Mouse (Mus musculus): ENCODE measurements around the gene Pacs2. TPM values are rescaled to one million over a fixed set of nuclear protein-coding genes. Genes with fewer than 3 reads are reported as not detected.

The Pacs2 gene
- polyA plus RNA-seq, 1 experiment from 2014 or later, result 9.6 TPM

GRCm38 (mm10) chr12:112991444-112991843 is 22.9 kb upstream of the Pacs2 start:
- peaks cover 38% of the 10 kb centered on the region for H3K4me1 ChIP-seq
- peak overlapping the region; percentile 52; the same call in 1 of the 2 replicates for H3K27ac ChIP-seq
- WGBS (ENCODE audit: insufficient replicate concordance), result 17% methylated on average over 2 of the region's 2 CpGs
- no peak overlapping the region for H3K4me2 ChIP-seq
- H3K4me3 ChIP-seq, result no peak overlapping the region
- peaks cover 68% of the 10 kb centered on the region for H3K36me3 ChIP-seq
- H3K9ac ChIP-seq, result no peak overlapping the region
- no peaks in the 10 kb centered on the region; the same call in 1 of the 2 replicates for H3K9me3 ChIP-seq (replicated peaks)
- peak; percentile 40; the same call in 1 of the 2 replicates for ATAC-seq
- H3K27me3 ChIP-seq (replicated peaks), result no peaks in the 10 kb centered on the region

GRCm38 (mm10) chr12:112994153-112994552 is 20.2 kb upstream of the Pacs2 start:
- Histone ChIP-seq H3K27ac (no peak overlapping the region), H3K9me3 (replicated peaks) (no peaks in the 10 kb centered on the region; the same call in 1 of the 2 replicates), H3K4me2 (no peak overlapping the region), H3K4me3 (no peak overlapping the region), H3K36me3 (peaks cover 63% of the 10 kb centered on the region), H3K9ac (no peak overlapping the region), H3K4me1 (peaks cover 58% of the 10 kb centered on the region), H3K27me3 (replicated peaks) (no peaks in the 10 kb centered on the region)
- WGBS (ENCODE audit: insufficient replicate concordance), result 66% methylated on average over 4 of the region's 4 CpGs
- no peak for ATAC-seq

GRCm38 (mm10) chr12:112999569-113000293 is 14.6 kb upstream of the Pacs2 start:
- WGBS (ENCODE audit: insufficient replicate concordance), result under 1% methylated on average over 55 of the region's 56 CpGs
- no peak for ATAC-seq
- H3K4me3 ChIP-seq, result peak overlapping the region; percentile 91
- peak overlapping the region; percentile 98 for H3K27ac ChIP-seq
- H3K9me3 ChIP-seq (replicated peaks), result no peaks in the 10 kb centered on the region; the same call in 1 of the 2 replicates
- 0 out of 2 replicates have a peak, but pooled peaks cover 7% of the 10 kb centered on the region for H3K27me3 ChIP-seq (replicated peaks)
- H3K36me3 ChIP-seq, result peaks cover 31% of the 10 kb centered on the region
- peaks cover 41% of the 10 kb centered on the region for H3K4me1 ChIP-seq
- peak overlapping the region; percentile 92 for H3K4me2 ChIP-seq
- peak overlapping the region; percentile 94 for H3K9ac ChIP-seq

GRCm38 (mm10) chr12:113000294-113001132 is 13.8 kb upstream of the Pacs2 start, which contains the start of gene Brf1:
Brf1 (minus strand) TSS chr12:113000704.
- H3K9ac ChIP-seq, result peak within 1 kb of the TSS; percentile 94
- peak; percentile 96 for ATAC-seq
- no peaks in the 10 kb centered on the region; the same call in 1 of the 2 replicates for H3K9me3 ChIP-seq (replicated peaks)
- peak within 1 kb of the TSS; percentile 98 for H3K27ac ChIP-seq
- under 1% methylated on average over 96 of the region's 96 CpGs for WGBS (ENCODE audit: insufficient replicate concordance)
- peaks cover 41% of the 10 kb centered on the region for H3K4me1 ChIP-seq
- H3K36me3 ChIP-seq, result peaks cover 25% of the 10 kb centered on the region
- H3K4me3 ChIP-seq, result peak within 1 kb of the TSS; percentile 91
- H3K27me3 ChIP-seq (replicated peaks), result 0 out of 2 replicates have a peak, but pooled peaks cover 7% of the 10 kb centered on the region
- H3K4me2 ChIP-seq, result peak within 1 kb of the TSS; percentile 92

- peak overlapping the region; percentile 98 for H3K27ac ChIP-seq
- WGBS (ENCODE audit: insufficient replicate concordance), result 5% methylated on average over 5 of the region's 5 CpGs
Observed at GRCm38 (mm10) chr12:113001133-113001474, 13.2 kb upstream of the Pacs2 start.

GRCm38 (mm10) chr12:113002667-113003066 is 11.6 kb upstream of the Pacs2 start:
- H3K4me2 ChIP-seq, result no peak overlapping the region
- 0 out of 2 replicates have a peak, but pooled peaks cover 11% of the 10 kb centered on the region for H3K27me3 ChIP-seq (replicated peaks)
- peaks cover 30% of the 10 kb centered on the region for H3K4me1 ChIP-seq
- no peak overlapping the region for H3K4me3 ChIP-seq
- no peak overlapping the region for H3K27ac ChIP-seq
- no peak overlapping the region for H3K9ac ChIP-seq
- 26% methylated on average over 2 of the region's 2 CpGs for WGBS (ENCODE audit: insufficient replicate concordance)
- ATAC-seq, result no peak
- no peaks in the 10 kb centered on the region for H3K9me3 ChIP-seq (replicated peaks)
- H3K36me3 ChIP-seq, result peaks cover 4% of the 10 kb centered on the region; the same call in 1 of the 2 replicates

More at GRCm38 (mm10) chr12:113001133-113001474, 13.2 kb upstream of the Pacs2 start:
- Histone ChIP-seq H3K4me3 (peak overlapping the region; percentile 91), H3K4me1 (peaks cover 41% of the 10 kb centered on the region), H3K36me3 (peaks cover 19% of the 10 kb centered on the region), H3K4me2 (peak overlapping the region; percentile 92), H3K27me3 (replicated peaks) (0 out of 2 replicates have a peak, but pooled peaks cover 7% of the 10 kb centered on the region), H3K9me3 (replicated peaks) (no peaks in the 10 kb centered on the region), H3K9ac (peak overlapping the region; percentile 94)
- ATAC-seq, result peak; percentile 23; the same call in 1 of the 2 replicates

DNA sequence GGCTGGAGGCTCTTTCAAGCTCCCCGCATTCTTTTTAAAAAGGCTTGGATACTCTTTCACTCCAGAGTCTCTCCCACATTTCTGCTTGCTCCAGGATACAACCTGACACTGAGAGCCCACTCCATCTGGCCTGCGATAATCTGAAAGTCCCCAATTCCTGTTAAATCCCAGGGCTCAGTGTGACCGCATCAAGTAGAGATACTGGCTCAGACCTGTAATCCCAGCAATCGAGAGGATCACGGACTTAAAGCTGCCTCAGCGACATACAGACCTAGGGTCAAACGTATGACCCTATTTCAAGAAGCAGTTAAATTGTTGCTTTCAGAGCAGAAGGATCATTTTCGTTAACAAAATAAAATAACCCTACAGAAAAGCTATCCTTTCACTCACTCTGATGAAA is 10.3 kb upstream of the Pacs2 start:
- Histone ChIP-seq H3K9me3 (replicated peaks) (no peaks in the 10 kb centered on the region), H3K4me1 (peaks cover 17% of the 10 kb centered on the region), H3K4me3 (no peak overlapping the region), H3K27me3 (replicated peaks) (0 out of 2 replicates have a peak, but pooled peaks cover 17% of the 10 kb centered on the region), H3K9ac (no peak overlapping the region), H3K27ac (no peak overlapping the region), H3K4me2 (no peak overlapping the region), H3K36me3 (no peaks in the 10 kb centered on the region)
- 77% methylated on average over 8 of the region's 8 CpGs for WGBS (ENCODE audit: insufficient replicate concordance)
- ATAC-seq, result no peak

GRCm38 (mm10) chr12:113004993-113005392 is 9.3 kb upstream of the Pacs2 start:
- no peak overlapping the region for H3K27ac ChIP-seq
- no peaks in the 10 kb centered on the region for H3K36me3 ChIP-seq
- H3K4me3 ChIP-seq, result no peak overlapping the region
- H3K9ac ChIP-seq, result no peak overlapping the region
- 31% methylated on average over 4 of the region's 4 CpGs for WGBS (ENCODE audit: insufficient replicate concordance)
- no peak overlapping the region for H3K4me2 ChIP-seq
- ATAC-seq, result no peak
- H3K27me3 ChIP-seq (replicated peaks), result 0 out of 2 replicates have a peak, but pooled peaks cover 17% of the 10 kb centered on the region
- peaks cover 12% of the 10 kb centered on the region for H3K4me1 ChIP-seq
- no peaks in the 10 kb centered on the region for H3K9me3 ChIP-seq (replicated peaks)

- 68% methylated on average over 6 of the region's 6 CpGs for WGBS (ENCODE audit: insufficient replicate concordance)
- H3K27ac ChIP-seq, result no peak overlapping the region
- H3K4me1 ChIP-seq, result peaks cover 37% of the 10 kb centered on the region
- H3K9ac ChIP-seq, result no peak overlapping the region
- H3K4me2 ChIP-seq, result no peak overlapping the region
- no peak for ATAC-seq
- 0 out of 2 replicates have a peak, but pooled peaks cover 10% of the 10 kb centered on the region for H3K27me3 ChIP-seq (replicated peaks)
- no peak overlapping the region for H3K4me3 ChIP-seq
- H3K36me3 ChIP-seq, result no peaks in the 10 kb centered on the region
- no peaks in the 10 kb centered on the region for H3K9me3 ChIP-seq (replicated peaks)
Observed at GRCm38 (mm10) chr12:113011702-113012360, 2.5 kb upstream of the Pacs2 start.

- Histone ChIP-seq H3K4me2 (no peak overlapping the region), H3K27me3 (replicated peaks) (0 out of 2 replicates have a peak, but pooled peaks cover 6% of the 10 kb centered on the region), H3K9ac (no peak overlapping the region), H3K4me1 (peaks cover 41% of the 10 kb centered on the region), H3K36me3 (no peaks in the 10 kb centered on the region), H3K27ac (no peak overlapping the region), H3K4me3 (no peak overlapping the region), H3K9me3 (replicated peaks) (no peaks in the 10 kb centered on the region)
- no peak for ATAC-seq
- 52% methylated on average over 5 of the region's 5 CpGs for WGBS (ENCODE audit: insufficient replicate concordance)
Observed at GRCm38 (mm10) chr12:113012443-113012842, 1.9 kb upstream of the Pacs2 start.

DNA sequence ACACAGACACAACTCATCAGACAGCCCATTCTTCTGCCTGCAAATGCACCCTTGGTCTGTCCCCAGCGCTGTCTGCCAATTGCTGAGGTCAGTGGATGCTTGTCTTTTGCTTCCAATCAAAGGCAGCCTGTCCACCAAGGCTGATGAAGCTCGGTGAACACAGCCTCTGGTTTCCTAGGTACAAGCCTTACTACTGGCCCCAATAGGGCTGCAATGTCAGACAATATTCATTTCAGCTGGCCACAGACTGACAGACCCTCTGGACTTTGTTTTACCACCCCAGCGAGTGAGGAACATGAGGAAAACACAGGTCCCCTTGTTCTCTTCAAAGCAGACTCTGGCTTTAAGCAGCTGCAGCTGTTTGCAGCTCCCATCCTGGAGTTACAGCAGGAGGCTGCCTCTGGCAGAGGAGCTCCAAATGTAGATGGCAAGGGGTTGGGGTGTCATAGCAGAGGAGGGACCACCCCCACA is 1.3 kb upstream of the Pacs2 start:
- H3K4me2 ChIP-seq, result peak overlapping the region; percentile 91
- ATAC-seq, result no peak
- H3K36me3 ChIP-seq, result no peaks in the 10 kb centered on the region
- H3K4me3 ChIP-seq, result no peak overlapping the region
- no peaks in the 10 kb centered on the region for H3K9me3 ChIP-seq (replicated peaks)
- H3K4me1 ChIP-seq, result peaks cover 47% of the 10 kb centered on the region
- H3K9ac ChIP-seq, result peak overlapping the region; percentile 85; the same call in 1 of the 2 replicates
- 67% methylated on average over 3 of the region's 3 CpGs for WGBS (ENCODE audit: insufficient replicate concordance)
- 0 out of 2 replicates have a peak overlapping the region, but pooled peaks have one; percentile 81 for H3K27ac ChIP-seq
- 0 out of 2 replicates have a peak, but pooled peaks cover 6% of the 10 kb centered on the region for H3K27me3 ChIP-seq (replicated peaks)
